Mouse (Mus musculus) left cerebral cortex, adult 11 months (tissue): Measurements from ENCODE around the gene Cox19.

Experiments
- DNase-seq: peaks from one replicate; pipeline ENCODE4 v3.0.0; 2022; ENCODE audit warnings: low spot score

Cox19 gene

DNA sequence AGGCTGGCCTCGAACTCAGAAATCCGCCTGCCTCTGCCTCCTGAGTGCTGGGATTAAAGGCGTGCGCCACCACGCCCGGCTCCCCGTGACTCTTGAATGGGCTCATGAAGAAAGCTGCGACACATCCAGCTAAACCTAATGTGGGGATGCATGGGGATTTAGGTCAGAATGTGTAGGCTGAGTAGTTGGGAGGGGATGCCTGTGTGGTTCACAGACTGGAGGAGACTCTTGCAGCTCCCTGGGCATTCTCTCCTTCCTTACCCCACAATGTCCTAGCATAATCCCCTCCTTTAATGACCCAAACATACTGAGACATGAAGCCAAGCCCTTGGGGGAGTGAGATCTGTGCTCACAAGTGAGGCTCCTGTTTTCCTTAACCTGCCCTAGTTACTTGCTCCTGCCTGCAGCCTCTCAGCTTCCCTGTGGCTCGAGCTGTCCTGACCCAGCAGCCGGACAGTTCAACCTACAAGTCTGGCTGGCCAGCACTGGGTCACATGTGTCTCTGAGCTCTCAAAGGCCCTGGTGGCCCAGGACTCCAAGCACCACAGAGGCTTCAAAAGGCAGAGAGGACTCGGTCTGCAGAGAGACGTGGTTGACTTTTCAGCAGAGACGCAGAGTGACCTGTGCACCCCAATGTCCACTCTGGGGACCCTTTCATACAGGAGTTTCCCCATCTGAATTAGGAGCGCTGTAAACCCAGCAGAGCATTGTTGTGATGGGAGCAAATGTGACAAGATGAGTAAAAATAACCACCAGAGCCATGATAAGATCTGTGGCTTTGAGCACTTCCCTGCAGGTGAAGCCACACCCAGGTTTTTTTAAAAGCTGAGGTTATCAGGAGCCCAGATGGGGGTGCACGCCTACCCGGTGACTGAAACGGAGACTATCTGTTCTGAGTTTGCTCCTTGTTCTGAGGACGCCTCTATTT, 30.6 kb upstream of the Cox19 start:
- no peak for DNase-seq

DNA sequence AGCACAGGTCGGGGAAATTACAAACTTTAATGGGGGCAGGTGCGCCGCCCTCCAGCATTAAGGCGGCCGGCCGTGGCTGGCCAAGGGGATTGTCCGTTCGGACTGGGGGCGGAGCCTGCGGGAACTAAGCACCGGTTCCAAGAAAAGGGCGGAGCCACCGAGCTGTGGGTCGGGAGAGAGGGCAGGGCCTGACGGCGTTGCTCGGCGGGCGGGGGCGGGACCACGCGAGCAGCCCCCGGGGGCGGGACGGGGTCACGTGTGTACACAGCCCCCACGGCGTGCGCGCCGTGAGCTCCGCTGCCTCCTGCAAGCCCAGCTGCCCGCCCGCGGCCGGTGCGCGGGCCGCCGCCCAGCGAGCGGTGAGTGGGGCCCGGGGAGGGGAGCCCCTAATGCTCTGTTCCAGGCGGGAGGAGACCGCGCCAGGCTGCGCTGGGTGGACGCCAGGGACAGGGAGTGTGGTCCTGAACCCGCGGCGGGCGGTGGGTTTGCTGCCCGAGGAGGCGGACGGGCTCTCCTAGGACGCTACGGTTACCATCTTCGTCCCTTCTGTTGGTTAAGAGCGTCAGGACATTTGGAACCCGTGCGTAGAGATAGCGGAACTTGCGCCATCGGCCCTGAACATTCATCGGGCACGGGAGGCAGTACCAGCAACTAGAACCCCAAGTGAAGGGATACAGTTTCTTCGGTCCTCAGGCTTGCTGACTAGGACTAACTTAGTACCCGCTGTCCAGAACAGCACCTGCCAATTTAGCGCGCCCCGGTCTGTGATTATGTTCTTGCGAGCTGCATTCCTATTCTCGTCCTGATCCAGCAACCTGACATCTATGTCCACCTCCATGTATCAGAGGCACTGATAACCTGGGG, 29.4 kb upstream of the Cox19 start:
- DNase-seq, result peak; percentile 84

DNA sequence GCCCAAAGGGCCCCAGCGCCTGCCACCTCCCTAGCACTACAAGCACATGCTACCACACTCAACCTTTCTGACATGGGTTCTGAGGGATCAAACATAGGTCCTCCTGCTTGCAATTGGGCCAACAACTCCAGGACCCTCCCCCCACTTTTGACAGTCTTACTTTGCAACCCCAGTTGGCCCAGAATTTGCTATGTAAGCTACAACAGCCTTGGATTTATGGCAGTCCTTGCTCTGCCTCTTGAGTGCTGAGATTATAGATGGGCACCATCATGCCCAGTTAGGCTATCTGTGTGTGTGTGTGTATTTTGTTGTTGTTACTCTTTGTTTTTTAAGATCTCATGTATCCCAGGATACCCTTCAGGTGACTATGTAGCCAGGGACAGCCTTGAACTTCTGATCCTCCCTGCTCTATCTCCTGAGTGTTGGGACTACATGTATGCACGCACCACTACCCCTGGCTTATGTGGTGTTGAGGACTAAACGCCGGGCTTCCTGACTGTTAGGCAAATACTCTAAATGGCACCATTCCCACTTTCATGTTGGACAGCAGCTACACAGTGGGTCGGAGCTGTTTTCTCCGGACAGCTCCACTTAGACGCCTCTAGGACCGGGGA, 28.7 kb upstream of the Cox19 start:
- no peak for DNase-seq

DNA sequence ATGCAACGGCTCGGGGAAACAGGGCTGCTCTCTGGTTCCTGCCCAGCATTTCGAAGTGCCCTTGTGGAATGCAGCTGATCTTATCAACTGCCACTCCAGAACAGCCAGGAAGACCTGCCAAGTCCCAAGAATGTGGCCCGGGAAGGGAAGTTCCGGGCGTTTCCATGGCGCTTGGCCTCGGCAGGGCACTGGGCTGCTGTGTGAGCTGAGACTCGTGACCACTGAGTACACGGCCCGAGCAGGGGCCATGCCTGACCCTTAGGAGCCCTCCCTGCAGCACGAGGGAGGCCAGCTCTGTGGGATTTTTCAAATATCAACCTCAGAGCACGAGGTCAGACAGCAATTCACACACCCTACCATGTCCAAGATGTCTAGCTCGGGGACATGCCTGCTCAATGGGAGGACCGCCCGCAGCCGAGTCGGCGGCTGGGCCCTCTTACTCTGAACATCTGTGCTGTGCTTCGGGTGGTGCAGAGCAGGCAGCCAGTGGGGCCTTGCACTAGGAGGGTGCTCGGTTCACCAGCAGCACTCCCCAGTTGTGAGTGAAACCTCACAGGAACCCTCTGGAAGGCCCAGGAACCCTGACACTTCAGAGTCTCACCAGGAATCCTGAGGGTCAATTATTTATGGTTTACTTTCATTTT, 27.9 kb upstream of the Cox19 start:
- DNase-seq, result no peak

DNA sequence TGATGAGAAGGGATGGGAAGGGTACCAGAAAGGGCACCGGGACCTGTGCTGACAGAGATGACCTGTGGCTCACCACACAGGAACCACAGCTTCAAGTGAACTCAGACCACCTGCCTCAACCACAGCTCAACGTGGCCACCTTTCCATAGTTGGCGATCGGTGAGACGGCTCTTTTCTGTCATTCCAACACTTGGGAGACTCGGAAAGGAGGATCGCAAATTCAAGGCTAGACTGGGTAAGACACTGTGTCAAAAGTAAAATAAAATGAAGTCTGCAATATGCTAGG, 27.0 kb upstream of the Cox19 start:
- no peak for DNase-seq

DNA sequence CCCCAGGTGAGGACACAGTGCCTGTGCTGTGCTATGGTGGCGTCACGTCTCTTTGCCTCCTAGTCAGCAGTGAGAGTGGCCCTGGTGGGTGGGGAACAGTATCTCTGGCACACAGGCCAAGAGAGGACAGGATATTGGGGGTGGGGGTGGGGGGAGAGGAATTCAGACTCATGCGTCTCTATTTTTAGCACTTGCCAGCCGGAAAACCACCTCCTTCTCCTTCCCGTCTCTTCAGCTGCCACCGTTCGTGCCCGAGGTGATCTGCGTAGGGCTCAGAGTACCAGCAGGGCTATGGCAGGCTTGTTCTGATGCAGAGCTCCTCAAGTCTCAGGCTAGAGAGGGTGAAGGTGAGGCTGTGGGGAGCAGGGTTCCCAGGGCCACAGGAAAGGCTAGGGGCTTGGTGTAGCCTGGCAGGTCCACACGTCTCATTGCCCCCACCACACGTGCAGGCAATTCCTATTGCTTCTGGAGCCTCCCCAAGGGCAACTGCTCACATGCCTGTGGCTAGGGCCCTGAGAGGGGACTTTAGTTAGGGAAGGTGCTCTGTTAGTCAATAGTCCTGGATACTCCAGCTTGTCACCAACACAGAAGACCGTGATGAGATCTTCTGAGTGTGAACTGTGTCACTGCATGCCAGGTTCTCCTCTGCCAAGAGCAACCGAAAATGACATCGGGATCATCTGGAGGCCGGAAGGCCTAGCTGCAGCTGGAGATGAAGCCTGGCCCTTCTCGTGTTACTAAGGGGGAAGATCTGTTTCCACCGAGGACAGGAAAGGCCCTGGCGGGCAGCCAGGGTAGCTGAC, 26.5 kb upstream of the Cox19 start, which contains the start of gene Gpr146:
Gene Gpr146 (plus strand): TSS at position 230 of the 803 bp plus-strand sequence.
- DNase-seq, result no peak

DNA sequence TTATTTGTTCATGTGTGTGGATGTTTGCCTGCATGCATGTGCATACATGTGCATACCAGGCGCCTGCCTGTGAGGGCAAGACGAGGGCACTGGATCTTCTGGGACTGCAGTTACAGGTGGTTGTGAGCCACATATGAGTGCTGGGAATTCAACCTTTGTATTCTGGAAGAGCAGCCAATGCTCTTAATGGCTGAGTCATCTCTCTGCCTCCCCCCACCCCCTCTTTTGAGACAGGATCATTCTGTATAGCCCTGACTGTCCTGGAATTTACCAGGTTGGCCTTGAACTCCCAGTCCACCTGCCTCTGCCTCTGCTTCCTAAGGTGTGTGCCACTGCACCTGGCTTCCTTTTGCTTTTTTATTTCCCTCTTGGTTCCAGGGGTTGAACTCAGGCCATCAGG, 23.6 kb upstream of the Cox19 start:
- DNase-seq, result no peak

DNA sequence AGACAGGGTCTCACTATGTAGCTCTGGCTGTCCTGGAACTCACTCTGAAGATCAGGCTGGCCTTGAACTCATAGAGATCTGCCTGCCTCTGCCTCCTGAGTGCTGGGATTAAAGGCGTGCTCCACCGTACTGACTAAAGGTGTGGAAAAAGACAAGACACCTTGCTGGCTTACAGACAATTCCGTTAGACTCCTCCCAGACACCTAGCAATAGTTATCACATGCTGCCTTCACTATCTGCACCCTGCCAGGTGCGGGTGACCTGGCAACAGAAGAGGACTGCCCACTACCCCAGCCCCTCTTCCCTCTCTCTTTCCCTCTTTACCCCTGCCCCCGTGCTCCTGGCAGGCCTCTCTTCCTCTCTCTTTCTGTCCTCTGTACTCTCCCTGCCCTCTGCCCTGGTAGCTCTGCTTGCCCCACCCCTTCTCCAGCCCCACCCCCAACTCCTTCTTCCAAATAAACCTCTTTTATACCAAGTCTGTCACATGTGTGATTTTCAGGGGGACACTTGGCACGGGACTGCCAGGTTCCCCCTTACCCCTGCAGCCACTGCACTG, 22.7 kb upstream of the Cox19 start:
- no peak for DNase-seq

DNA sequence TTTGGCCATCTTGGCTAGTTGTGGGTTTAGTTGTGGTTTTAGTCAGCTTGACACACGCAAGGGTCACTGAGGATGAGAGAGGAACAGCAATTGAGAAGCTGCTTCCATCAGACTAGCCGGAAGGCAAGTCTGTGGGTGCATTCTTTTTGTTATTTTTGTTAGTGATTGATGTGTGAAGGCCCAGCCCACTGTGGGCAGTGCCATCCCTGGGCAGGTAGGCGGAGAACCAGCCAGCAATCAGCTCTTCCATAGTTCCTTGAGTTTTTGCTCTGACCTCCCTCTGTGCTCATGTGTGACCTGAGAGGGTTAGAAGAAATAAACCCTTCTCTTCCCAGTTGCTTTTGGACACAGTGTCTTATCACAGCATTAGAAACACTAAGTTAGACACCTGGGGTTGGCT, 21.9 kb upstream of the Cox19 start:
- DNase-seq, result no peak

DNA sequence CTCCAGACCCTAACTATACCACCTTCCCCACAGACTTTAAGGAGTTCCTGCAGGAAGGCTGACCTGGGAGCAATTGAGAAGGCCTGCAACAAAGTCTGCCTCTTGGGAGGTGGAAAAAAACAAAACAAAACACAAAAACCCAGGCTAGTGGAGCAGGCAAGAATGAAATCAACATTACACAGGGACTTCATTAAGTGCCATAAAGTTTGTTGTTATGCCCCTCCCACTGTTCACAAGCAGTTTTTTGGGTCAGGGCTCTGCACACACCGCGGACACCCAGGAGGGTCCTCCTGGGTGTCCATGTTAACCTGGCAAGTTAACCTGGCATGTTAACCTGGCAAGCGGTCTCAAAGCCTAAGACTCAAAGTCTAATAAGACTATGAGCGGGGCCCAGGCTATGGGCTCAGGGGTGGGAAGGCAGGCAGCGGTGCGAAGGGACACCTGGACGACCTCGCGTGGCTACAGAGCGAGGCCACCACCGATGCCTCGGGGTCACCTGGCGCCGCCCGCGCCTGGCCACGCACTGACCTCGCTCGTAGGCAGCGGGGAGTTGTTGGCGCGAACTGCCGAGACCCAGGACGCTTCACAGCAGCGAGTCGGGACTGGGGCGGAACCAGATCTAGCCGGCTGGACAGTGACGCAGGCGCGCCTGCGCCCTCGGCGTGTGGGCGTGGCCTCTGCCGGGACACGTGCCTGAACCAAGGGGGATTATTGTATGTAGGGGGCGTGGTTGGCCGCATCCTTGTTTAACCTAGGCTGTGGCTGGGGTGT, 20.6 kb upstream of the Cox19 start:
- DNase-seq, result peak; percentile 83

DNA sequence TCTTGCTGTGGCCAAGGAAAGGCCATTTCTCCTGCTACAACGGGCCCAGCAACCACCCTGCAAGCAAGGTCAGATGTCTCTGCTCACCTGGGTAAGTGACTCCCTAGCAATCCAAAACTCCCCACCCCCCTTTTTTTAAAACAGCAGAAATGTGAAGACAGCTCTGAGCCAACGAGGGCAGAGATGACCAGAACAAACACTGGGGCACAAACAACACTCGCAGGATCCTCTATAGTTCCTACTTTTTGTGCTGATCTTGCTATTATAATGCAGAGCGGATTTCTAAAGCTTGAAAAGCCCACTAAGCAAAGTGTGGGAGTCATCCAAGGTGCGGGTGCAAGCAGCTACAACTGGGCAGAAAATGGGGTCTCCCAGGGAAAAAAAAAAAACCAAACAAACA, 19.9 kb upstream of the Cox19 start:
- DNase-seq, result no peak

DNA sequence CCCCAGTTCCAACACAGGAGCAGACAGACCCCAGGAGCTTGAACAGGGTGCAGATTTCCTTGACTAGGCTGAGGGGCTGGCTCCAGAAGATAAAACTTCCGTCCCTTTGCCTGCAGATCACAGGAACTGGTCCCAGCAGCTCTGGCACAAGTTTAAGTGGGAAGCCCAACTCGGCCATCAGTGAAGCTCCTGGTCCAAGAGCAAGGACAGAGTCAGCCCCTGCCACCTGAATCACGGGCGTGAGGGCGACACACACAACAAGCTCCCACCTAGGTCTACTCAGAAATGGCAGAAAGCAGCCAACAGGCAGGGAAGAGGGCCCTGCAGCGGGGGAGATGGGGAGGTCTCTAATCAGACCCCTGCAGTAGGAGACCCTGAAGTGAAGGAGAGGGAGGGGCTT, 19.1 kb upstream of the Cox19 start:
- DNase-seq, result no peak

DNA sequence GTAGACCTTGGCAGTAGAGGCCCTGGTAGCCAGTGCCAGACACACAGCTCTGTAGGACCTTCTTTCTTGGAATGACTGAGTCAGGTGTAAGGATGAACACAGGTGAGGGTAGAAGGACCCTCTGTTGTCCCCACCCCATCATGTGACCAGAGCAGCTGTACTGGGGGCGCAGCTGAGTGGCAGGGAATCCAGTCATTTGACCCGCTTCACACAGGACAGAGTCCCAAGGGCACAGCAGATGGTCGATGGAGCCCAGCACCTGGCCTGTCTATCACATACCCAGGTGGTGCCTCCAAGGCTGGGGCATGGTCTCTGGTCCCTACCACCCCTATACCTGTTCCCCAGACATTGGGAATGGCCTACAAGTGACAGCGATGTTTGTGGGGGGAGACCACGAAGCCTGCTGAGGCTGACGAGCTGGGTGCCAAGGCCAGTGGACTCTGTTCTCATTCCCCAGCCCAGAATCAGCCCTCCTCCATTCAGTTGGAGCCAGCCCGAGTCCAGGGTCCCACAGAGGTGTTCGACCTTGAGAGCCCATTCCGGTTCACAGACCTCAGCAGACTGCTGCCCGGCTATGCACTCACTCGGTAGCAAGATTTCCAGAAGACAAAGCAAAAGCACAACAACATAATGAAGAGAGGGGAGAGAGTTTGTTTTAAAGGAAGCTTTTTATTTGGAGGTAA, 17.6 kb upstream of the Cox19 start:
- DNase-seq, result no peak

DNA sequence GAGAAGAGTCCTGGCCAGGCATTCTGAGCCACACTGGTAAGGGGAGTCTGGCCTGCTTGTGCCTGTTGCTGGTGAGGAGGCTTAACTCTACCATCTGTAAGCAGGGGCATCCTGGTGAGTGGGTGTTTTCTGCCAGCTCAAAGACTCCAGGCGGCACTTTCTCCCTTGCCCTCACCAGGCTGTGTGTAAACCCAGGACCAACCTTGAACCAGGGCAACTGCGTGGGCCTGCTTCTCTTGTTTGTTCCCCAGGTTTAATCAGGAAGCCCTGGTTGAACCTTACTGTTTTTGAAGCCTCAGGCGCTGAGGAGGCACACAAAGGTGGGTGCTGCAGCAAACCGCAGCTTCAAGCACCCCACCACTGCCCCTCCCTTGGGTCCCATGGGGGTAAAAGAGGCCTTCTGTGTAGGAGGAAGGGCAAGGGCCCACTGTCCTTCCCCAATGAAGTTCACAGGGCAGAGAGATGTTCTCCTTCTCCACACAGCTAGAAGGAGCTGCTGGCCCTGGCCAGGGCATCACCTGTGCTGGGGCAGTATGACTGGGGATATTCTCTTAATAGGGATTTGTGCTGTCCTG, 16.8 kb upstream of the Cox19 start:
- DNase-seq, result no peak

DNA sequence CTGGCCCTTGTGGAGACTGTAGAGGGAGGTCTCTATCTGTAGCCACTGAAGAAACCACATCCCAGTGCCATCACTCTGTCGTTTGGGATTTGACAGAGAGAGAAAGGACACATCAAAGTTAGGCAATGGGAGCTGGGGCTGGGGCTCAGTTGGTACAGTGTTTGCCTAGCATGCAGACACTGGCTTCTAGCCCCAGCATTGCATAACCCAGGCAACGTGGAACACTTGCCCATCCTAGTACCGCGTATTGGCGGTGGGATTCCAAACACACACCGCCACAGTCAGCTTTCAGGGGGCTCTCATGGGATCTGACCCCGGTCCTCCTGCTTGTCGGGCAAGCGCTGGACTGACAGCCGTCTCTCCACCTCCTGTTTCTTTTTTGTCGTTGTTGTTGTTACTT, 15.3 kb upstream of the Cox19 start:
- DNase-seq, result no peak

DNA sequence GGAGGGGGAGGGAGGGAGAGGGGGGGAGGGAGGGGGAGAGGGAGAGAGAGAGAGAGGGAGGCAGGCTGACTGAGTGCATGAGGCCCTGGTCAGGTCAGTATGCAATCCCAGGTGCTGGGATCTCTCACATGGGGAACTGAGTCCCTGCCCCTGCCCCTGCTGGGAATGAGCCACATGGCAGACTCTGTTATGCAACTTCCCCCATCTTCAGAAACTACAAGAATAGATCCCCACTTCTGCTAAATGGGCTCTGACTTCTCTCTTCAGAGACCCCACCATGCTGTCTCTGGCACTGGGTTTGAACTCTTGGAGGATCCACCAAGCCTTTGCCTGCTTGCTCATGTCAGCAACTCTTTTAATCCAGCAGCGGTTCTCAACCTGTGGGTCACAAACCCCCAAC, 14.6 kb upstream of the Cox19 start:
- no peak for DNase-seq

DNA sequence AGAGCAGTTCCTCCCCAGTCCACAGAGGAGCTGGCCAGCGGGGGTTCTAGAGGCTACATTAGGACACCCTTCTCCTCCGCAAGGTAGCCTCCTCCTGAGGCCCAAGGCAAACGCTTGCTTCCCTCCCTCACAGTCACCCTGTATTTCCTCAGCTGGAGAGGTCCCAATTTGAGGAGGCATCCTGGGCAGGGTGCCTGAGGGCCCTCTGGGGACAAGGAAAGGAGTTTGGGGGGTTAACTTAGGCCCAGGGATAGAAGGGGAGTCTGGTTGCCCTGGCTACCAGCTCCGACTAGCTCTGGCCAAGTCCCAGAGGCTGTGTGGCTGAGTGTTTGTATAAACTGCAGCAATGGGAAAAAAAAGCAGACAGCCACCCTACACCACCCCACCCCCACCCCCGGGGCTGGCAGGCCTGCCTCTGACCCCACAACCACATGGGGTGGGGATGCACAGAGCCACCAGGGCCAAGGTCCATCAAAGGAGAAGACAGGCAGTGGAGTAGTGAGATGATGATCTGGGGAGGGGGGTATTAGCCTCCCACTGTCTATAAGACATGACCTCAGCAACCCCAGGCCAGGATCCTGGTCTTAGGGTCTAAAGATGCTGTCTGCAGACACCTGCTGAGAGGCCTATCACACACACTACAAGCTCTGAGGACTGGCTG, 13.8 kb upstream of the Cox19 start:
- no peak for DNase-seq

DNA sequence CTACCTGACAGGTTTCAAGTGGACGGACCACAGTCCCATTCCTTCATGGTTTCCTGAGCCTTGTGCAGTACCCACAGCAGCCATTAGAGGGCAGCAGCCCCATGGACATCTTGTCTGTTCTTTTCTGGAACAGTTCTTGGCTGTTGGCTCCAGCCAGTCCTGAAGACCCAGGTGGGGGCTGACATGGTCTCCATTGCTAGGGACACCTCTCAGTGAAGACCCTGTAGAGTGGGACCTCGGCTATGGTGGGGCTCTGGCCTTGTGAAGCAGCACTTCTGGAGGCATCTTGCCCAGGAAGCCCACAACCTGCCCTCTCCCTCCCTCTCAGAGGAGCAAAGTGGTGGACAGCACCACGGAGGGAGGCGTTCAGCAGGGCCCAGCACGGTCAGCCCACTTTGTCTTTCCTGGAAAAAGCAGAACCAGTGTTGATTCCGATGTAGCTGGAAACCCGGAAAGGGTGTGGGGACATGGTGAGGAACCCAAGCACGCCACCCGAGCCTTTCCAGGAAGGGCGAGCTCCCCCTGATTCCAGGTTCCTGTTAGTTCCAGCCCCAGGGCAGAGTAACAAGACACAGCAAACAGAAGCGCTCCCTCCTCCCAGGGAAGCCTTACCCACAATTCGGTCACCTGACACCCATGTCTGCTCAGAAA, 13.2 kb upstream of the Cox19 start:
- peak; percentile 75 for DNase-seq
